Mouse (Mus musculus) kidney, postnatal 25 days (tissue): Measurements from ENCODE around the gene Vmn1r232.
A peak's percentile ranks its signal among the peaks of the same experiment; 100 is the strongest.

ENCODE experiments used
- DNase-seq, 2 experiments: peaks; one replicate each; pipeline ENCODE4 v3.0.0; 2021; ENCODE audit warnings: mixed read lengths in 2 of 2

Vmn1r232 gene

GRCm38 (mm10) chr17:20919614-20920013 lies at the start of gene Vmn1r232:
TSS of gene Vmn1r232 (minus strand) at chr17:20919714.
- DNase-seq = no peak

GRCm38 (mm10) chr17:20966681-20967080 lies 47.2 kb upstream of the Vmn1r232 start:
- DNase-seq = no peak

- DNase-seq = no peak
Measured at GRCm38 (mm10) chr17:20965421-20965820, 45.9 kb upstream of the Vmn1r232 start.

GRCm38 (mm10) chr17:20960386-20960785 lies 40.9 kb upstream of the Vmn1r232 start:
- DNase-seq = no peak

- no peak for DNase-seq
Measured at GRCm38 (mm10) chr17:20946636-20947035, 27.1 kb upstream of the Vmn1r232 start.

- peak in 1 of 2 experiments; percentile 36 for DNase-seq
Measured at GRCm38 (mm10) chr17:20946026-20946565, 26.6 kb upstream of the Vmn1r232 start.

GRCm38 (mm10) chr17:20944985-20945891 lies 25.7 kb upstream of the Vmn1r232 start, which contains the start of gene Ppp2r1a:
TSS of gene Ppp2r1a (plus strand) at chr17:20945311.
- peak; percentile 98 to 99 for DNase-seq

- DNase-seq = no peak
Measured at GRCm38 (mm10) chr17:20944226-20944625, 24.7 kb upstream of the Vmn1r232 start.

- no peak for DNase-seq
Measured at GRCm38 (mm10) chr17:20904991-20905390, 14.5 kb downstream of the Vmn1r232 start, which contains the start of gene Vmn1r231. TSS of gene Vmn1r231 (minus strand) at chr17:20905091.
